Mouse (Mus musculus) hindbrain, embryonic 12.5 days (tissue): Measurements from ENCODE around the gene Fhit. TPM values are rescaled to one million over a fixed set of nuclear protein-coding genes. Genes with fewer than 3 reads are reported as not detected.

Source experiments
- ATAC-seq: fragments of 200-750 bp; cut with Nextera tagmentation; 2 replicates; pipeline ENCODE4 v1.8.0; 2017; ENCODE audit warnings: moderate TSS enrichment; ENCODE audit not compliant: low FRiP score
- H3K27ac ChIP-seq: fragments of 300-500 bp; sonication (generic); 2 replicates; pipeline ENCODE4 v1.5.1; 2016; ENCODE audit warnings: mild to moderate bottlenecking
- H3K27me3 ChIP-seq: fragments of 300-500 bp; sonication (generic); 2 replicates; pipeline ENCODE4 v1.6.1; 2016; ENCODE audit warnings: mild to moderate bottlenecking
- H3K36me3 ChIP-seq: fragments of 300-500 bp; sonication (generic); 2 replicates; pipeline ENCODE4 v1.6.1; 2016; ENCODE audit warnings: mild to moderate bottlenecking
- H3K4me1 ChIP-seq: fragments of 300-500 bp; sonication (generic); 2 replicates; pipeline ENCODE4 v1.6.1; 2016
- H3K4me2 ChIP-seq: fragments of 300-500 bp; sonication (generic); replicated peaks from 2 replicates; pipeline ENCODE4 v1.6.1; 2016; ENCODE audit warnings: mild to moderate bottlenecking
- H3K4me3 ChIP-seq: fragments of 300-500 bp; sonication (generic); 2 replicates; pipeline ENCODE4 v1.5.1; 2016; ENCODE audit warnings: mild to moderate bottlenecking
- H3K9ac ChIP-seq: fragments of 300-500 bp; sonication (generic); 2 replicates; pipeline ENCODE4 v1.6.1; 2016; ENCODE audit warnings: mild to moderate bottlenecking, moderate library complexity
- H3K9me3 ChIP-seq: fragments of 300-500 bp; sonication (generic); replicated peaks from 2 replicates; pipeline ENCODE4 v1.6.1; 2016; ENCODE audit warnings: mild to moderate bottlenecking
- WGBS: fragments of 180-500 bp; shearing (Covaris S2); methylation state at CpG from one replicate; pipeline ENCODE4 v1.1.7; 2016; 5-methylcytosine and 5-hydroxymethylcytosine counted together
- polyA plus RNA-seq: library from polyadenylated mRNA; unstranded; fragments of >200 nt; fragmentation: Nextera tagmentation; extraction: Ambion mirVana; gene quantifications from 2 replicates; pipeline ENCODE4 v1.2.1, GENCODE M21; 2016

The Fhit gene
- polyA plus RNA-seq, 1 experiment from 2014 or later: 5.5 TPM

DNA sequence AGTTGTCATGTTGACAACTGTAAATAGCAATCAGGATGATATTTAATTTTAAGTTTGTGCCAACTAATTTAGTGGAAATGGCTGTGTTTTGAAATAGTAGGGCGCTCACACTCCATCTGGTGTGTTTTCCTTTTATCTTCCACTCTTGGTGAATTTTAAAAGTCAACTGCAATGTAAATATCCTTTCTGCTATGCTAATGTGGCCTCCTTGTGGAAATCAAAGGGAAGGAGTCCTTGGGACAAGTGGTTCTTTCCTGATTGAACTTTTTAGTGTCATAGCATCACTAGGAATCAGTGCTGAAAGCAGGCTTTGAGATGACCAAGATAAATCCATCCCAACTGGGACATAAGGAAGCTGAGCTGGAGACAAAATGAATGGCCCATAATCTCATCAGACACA, 1413.1 kb downstream of the Fhit start:
- no peaks in the 10 kb centered on the region for H3K9me3 ChIP-seq
- no peak overlapping the region for H3K4me2 ChIP-seq
- 87% methylated on average over 1 of the region's 1 CpGs for WGBS
- H3K27ac ChIP-seq: no peak overlapping the region
- no peak overlapping the region for H3K9ac ChIP-seq
- no peaks in the 10 kb centered on the region for H3K27me3 ChIP-seq
- H3K4me3 ChIP-seq: no peak overlapping the region
- no peaks in the 10 kb centered on the region for H3K4me1 ChIP-seq
- no peak for ATAC-seq
- no peaks in the 10 kb centered on the region for H3K36me3 ChIP-seq

DNA sequence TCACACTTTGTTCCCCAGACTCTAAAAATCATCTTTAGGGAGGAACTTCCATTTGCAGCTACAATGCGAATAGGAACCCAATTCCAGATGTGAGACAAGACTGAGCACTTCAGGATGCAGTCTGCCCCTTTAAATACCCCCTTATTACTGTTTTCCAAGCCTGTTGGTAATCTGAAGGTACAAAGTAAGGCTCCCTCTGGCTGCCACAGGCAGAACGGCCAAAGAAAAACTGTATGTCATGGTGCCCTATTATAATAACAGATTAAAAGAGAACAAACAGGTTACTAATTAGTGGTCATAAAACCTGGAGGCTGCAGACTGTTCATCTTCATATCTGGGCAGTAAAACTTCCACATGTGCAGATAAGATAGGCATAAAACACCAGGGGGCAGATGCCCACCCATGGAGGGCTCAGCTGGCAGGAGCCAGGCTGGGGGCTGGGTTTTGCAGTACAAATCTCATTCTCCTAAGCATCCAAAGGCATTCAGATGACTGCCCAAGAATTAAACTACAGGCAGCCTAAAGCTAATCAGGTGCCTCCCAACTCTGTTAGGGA, 1439.8 kb downstream of the Fhit start:
- Histone ChIP-seq H3K4me2 (no peak overlapping the region), H3K4me3 (no peak overlapping the region), H3K9ac (no peak overlapping the region), H3K4me1 (no peaks in the 10 kb centered on the region), H3K9me3 (no peaks in the 10 kb centered on the region), H3K27ac (no peak overlapping the region), H3K36me3 (no peaks in the 10 kb centered on the region), H3K27me3 (no peaks in the 10 kb centered on the region)
- ATAC-seq: no peak; the same call in 1 of the 2 replicates
- 59% methylated on average over 2 of the region's 2 CpGs for WGBS

- H3K27ac ChIP-seq: no peak overlapping the region
- ATAC-seq: no peak
- H3K4me1 ChIP-seq: peaks cover 6% of the 10 kb centered on the region; the same call in 1 of the 2 replicates
- no peak overlapping the region for H3K9ac ChIP-seq
- no peaks in the 10 kb centered on the region for H3K36me3 ChIP-seq
- 92% methylated on average over 1 of the region's 1 CpGs for WGBS
- H3K4me3 ChIP-seq: no peak overlapping the region
- no peak overlapping the region for H3K4me2 ChIP-seq
- no peaks in the 10 kb centered on the region for H3K27me3 ChIP-seq
- H3K9me3 ChIP-seq: no peaks in the 10 kb centered on the region
Measured at GRCm38 (mm10) chr14:9698621-9699020, 1463.2 kb downstream of the Fhit start.

- Histone ChIP-seq H3K27me3 (no peaks in the 10 kb centered on the region; the same call in 1 of the 2 replicates), H3K9me3 (no peaks in the 10 kb centered on the region), H3K4me1 (peaks cover 6% of the 10 kb centered on the region; the same call in 1 of the 2 replicates), H3K36me3 (no peaks in the 10 kb centered on the region), H3K27ac (no peak overlapping the region), H3K9ac (no peak overlapping the region), H3K4me3 (no peak overlapping the region), H3K4me2 (no peak overlapping the region)
- 82% methylated on average over 3 of the region's 3 CpGs for WGBS
- no peak for ATAC-seq
Measured at GRCm38 (mm10) chr14:9697101-9697500, 1464.7 kb downstream of the Fhit start.

DNA sequence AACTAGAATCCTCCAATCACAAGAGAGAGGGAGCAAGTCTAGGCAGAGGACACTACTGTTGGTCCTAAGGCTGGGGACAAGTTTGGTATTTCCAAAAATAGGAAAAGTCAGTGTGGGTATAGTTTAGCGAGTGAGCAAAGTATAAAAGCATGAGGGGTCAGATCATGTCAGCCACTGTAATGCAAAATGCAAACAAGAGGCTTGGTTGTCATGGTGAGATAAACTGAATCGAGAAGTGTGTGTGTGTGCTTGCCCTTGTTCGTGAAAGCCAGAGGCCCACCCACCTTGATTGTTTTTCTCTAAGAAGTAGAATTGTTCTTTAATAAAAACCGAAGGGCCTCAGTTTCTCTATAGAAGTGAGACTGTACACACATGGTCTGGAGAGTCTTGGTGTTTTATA, 1465.8 kb downstream of the Fhit start:
- Histone ChIP-seq H3K9ac (no peak overlapping the region), H3K4me2 (no peak overlapping the region), H3K27me3 (no peaks in the 10 kb centered on the region; the same call in 1 of the 2 replicates), H3K27ac (no peak overlapping the region), H3K4me1 (peaks cover 6% of the 10 kb centered on the region; the same call in 1 of the 2 replicates), H3K4me3 (no peak overlapping the region), H3K36me3 (no peaks in the 10 kb centered on the region), H3K9me3 (no peaks in the 10 kb centered on the region)
- 0 out of 2 replicates have a peak, but pooled peaks have one; percentile 22 for ATAC-seq
- WGBS: 38% methylated on average over 4 of the region's 4 CpGs

- no peak overlapping the region for H3K27ac ChIP-seq
- H3K4me1 ChIP-seq: peaks cover 6% of the 10 kb centered on the region; the same call in 1 of the 2 replicates
- H3K9ac ChIP-seq: no peak overlapping the region
- H3K9me3 ChIP-seq: no peaks in the 10 kb centered on the region
- H3K4me2 ChIP-seq: no peak overlapping the region
- H3K36me3 ChIP-seq: no peaks in the 10 kb centered on the region
- ATAC-seq: 0 out of 2 replicates have a peak, but pooled peaks have one; percentile 8
- no peaks in the 10 kb centered on the region; the same call in 1 of the 2 replicates for H3K27me3 ChIP-seq
- WGBS: 50% methylated on average over 4 of the region's 4 CpGs
- H3K4me3 ChIP-seq: no peak overlapping the region
Measured at GRCm38 (mm10) chr14:9695217-9695690, 1466.6 kb downstream of the Fhit start.

DNA sequence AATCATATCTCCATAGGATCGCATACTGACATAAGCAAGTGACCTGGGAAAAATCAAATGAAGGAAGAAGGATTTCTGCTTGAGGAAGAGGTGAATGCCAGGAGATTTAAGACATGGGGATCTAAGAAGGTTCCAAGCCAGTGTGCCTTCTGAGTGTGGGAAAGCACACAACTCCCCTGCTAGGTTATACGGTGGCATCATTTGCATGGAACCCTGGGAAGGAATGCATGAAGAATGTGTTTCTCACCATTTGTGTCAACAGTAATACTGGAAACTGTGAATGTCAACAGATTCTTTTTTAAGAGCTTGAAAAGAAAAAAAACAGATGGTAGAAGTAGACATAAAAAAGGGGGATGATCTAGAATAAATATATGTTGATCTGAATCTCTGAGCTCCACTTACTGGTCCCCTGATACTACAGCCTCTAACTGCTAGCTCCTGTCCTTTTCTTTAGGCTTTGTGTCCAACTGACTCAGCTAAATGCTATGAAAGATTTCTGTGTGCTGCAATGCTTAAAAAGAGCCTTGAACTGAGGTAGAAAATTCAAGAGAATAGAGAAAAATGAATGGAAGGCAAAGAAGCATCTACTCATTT, 1473.1 kb downstream of the Fhit start:
- WGBS: 75% methylated on average over 2 of the region's 2 CpGs
- Histone ChIP-seq H3K4me1 (no peaks in the 10 kb centered on the region), H3K9ac (no peak overlapping the region), H3K27me3 (no peaks in the 10 kb centered on the region; the same call in 1 of the 2 replicates), H3K9me3 (no peaks in the 10 kb centered on the region), H3K27ac (no peak overlapping the region), H3K4me2 (no peak overlapping the region), H3K36me3 (no peaks in the 10 kb centered on the region), H3K4me3 (no peak overlapping the region)
- no peak for ATAC-seq

- Histone ChIP-seq H3K9me3 (no peaks in the 10 kb centered on the region), H3K27ac (no peak overlapping the region), H3K27me3 (no peaks in the 10 kb centered on the region), H3K9ac (no peak overlapping the region), H3K4me1 (no peaks in the 10 kb centered on the region), H3K4me3 (no peak overlapping the region), H3K36me3 (no peaks in the 10 kb centered on the region), H3K4me2 (no peak overlapping the region)
- WGBS: 72% methylated on average over 1 of the region's 1 CpGs
- ATAC-seq: no peak
Measured at GRCm38 (mm10) chr14:9684362-9684761, 1477.5 kb downstream of the Fhit start.

DNA sequence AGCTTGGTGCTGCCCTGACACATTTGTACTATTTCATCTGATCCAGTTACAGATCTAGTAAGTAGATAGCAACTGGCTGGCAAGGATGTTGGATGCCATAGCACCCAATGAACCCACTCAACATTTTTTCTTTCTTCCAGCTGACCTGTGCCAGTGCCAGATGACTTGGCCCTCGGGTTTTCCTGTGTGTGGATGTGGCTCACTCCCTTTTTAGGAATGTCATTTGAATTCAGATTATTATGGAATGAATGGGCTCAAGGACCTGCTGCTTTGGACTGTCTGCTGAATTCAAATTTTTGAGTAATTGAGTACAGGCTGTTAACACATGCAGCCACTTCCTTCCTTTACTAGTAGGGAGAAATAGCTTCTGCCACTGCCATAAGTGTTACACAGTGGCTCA, 1489.1 kb downstream of the Fhit start:
- Histone ChIP-seq H3K27me3 (no peaks in the 10 kb centered on the region), H3K27ac (no peak overlapping the region), H3K36me3 (no peaks in the 10 kb centered on the region), H3K4me1 (no peaks in the 10 kb centered on the region), H3K9ac (no peak overlapping the region), H3K4me2 (no peak overlapping the region), H3K4me3 (no peak overlapping the region), H3K9me3 (no peaks in the 10 kb centered on the region)
- 79% methylated on average over 1 of the region's 1 CpGs for WGBS
- ATAC-seq: no peak

GRCm38 (mm10) chr14:9671776-9672175, 1490.1 kb downstream of the Fhit start:
- H3K4me1 ChIP-seq: no peaks in the 10 kb centered on the region
- no peak for ATAC-seq
- H3K27ac ChIP-seq: no peak overlapping the region
- H3K27me3 ChIP-seq: no peaks in the 10 kb centered on the region
- no peak overlapping the region for H3K9ac ChIP-seq
- H3K36me3 ChIP-seq: no peaks in the 10 kb centered on the region
- WGBS: 52% methylated on average over 3 of the region's 3 CpGs
- H3K9me3 ChIP-seq: no peaks in the 10 kb centered on the region
- H3K4me3 ChIP-seq: no peak overlapping the region
- no peak overlapping the region for H3K4me2 ChIP-seq

- no peak overlapping the region for H3K4me2 ChIP-seq
- H3K9ac ChIP-seq: no peak overlapping the region
- H3K27ac ChIP-seq: no peak overlapping the region
- H3K4me3 ChIP-seq: no peak overlapping the region
- no peak for ATAC-seq
- H3K4me1 ChIP-seq: no peaks in the 10 kb centered on the region
- 96% methylated on average over 1 of the region's 1 CpGs for WGBS
- no peaks in the 10 kb centered on the region for H3K27me3 ChIP-seq
- H3K9me3 ChIP-seq: no peaks in the 10 kb centered on the region
- H3K36me3 ChIP-seq: no peaks in the 10 kb centered on the region
Measured at GRCm38 (mm10) chr14:9669766-9670165, 1492.1 kb downstream of the Fhit start.

- H3K4me2 ChIP-seq: no peak overlapping the region
- no peak overlapping the region for H3K9ac ChIP-seq
- H3K27me3 ChIP-seq: no peaks in the 10 kb centered on the region
- no peaks in the 10 kb centered on the region for H3K4me1 ChIP-seq
- H3K36me3 ChIP-seq: no peaks in the 10 kb centered on the region
- H3K9me3 ChIP-seq: no peaks in the 10 kb centered on the region
- no peak overlapping the region for H3K4me3 ChIP-seq
- WGBS: 70% methylated on average over 1 of the region's 1 CpGs
- H3K27ac ChIP-seq: no peak overlapping the region
- no peak for ATAC-seq
Measured at GRCm38 (mm10) chr14:9658445-9658844, 1503.4 kb downstream of the Fhit start.

DNA sequence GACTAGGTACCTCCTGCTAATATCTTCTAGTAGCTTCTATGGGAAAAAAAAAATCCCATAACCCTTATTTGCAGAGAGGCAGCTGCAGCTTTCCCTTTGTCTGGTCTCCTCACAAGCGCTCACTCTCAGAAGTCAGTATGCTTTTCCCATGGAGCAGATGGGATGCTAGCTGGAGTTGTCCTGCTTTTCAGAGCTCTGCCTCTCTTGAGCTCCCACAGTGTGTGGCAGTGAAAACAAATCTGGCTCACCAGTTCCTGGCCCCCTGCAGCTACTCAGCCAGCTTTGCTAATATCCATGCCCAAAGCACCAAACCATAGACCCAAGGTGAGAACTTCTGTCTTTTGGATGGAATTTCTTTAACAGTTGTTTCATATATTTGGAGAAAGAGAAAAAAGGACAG, 1510.4 kb downstream of the Fhit start:
- Histone ChIP-seq H3K27ac (no peak overlapping the region), H3K4me1 (no peaks in the 10 kb centered on the region), H3K4me2 (no peak overlapping the region), H3K36me3 (no peaks in the 10 kb centered on the region), H3K27me3 (no peaks in the 10 kb centered on the region), H3K4me3 (no peak overlapping the region), H3K9me3 (no peaks in the 10 kb centered on the region), H3K9ac (no peak overlapping the region)
- WGBS: 63% methylated on average over 1 of the region's 1 CpGs
- ATAC-seq: no peak
